Mouse (Mus musculus) lung, adult 2 months (tissue): ENCODE results near the gene Casp3.

ENCODE experiments used
- CTCF ChIP-seq: fragments of 200-500 bp; IDR thresholded peaks from 2 replicates; pipeline ENCODE4 v1.5.1; 2011; ENCODE audit warnings: mild to moderate bottlenecking, low read length, control low read depth; ENCODE audit not compliant: insufficient read depth
- POLR2A ChIP-seq: fragments of 200-500 bp; IDR thresholded peaks from 2 replicates; pipeline ENCODE4 v1.6.1; 2011; ENCODE audit warnings: low read depth, mild to moderate bottlenecking, control low read depth, low read length, borderline replicate concordance; ENCODE audit errors: extremely low read depth

DNA sequence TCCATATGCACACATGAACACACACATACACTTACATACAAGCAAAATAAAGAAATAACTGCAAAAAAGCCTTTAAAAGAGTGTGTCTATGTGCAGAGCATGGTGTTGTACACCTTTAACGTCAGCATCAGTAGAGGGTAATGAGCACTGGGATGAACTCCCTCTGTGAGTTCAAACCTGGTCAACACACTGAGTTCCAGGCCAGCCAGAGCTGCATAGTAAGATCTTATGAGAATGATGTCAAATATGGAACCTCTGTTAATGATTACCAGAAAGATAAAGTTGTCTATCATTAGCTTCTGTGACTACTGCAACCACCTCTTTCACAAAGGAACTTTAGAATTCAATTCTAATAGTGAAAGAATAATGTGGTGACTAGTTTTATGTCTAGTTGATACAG, 10.2 kb upstream of the Casp3 start:
- TF ChIP-seq CTCF: no peak
- TF ChIP-seq POLR2A: no peak
